Mouse (Mus musculus) gastrocnemius, postnatal 25 days (tissue): ENCODE data around the gene Grik5. TPM values are rescaled to one million over a fixed set of nuclear protein-coding genes. Genes with fewer than 3 reads are reported as not detected.

Experiments
- DNase-seq: peaks from one replicate; pipeline ENCODE4 v3.0.0; 2022
- microRNA-seq, 2 experiments: library from miRNA; unstranded; fragments of <30 nt; microRNA quantifications; one replicate each; pipeline ENCODE4 v1.2.0; 2021; ENCODE audit warnings: borderline replicate concordance in 2 of 2
- total RNA-seq, 2 experiments: library from RNA; stranded (reverse); gene quantifications; 1 replicate in 1 of 2; 2 replicates in 1 of 2; pipeline ENCODE4 v1.2.3; 2021

Grik5 gene
- total RNA-seq, 2 experiments from 2014 or later: 2.3 to 2.7 TPM

DNA sequence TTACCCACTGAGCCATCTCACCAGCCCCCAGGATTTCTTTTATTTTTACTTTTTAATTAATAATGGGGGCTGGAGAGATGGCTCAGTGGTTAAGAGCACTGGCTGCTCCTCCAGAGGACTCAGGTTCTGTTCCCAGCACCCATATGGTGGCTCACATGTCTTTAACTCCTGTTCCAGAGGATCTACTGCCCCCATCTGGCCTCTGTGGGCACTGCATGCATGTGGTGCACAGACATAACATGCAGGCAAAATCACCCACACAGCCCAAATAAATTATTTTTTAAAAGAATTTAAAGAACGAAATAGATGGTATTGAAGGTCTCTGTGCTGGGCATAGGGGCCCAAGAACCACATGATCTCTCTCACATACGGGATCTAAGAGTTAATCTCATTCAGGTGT, 87.8 kb downstream of the Grik5 start:
- no peak for DNase-seq

DNA sequence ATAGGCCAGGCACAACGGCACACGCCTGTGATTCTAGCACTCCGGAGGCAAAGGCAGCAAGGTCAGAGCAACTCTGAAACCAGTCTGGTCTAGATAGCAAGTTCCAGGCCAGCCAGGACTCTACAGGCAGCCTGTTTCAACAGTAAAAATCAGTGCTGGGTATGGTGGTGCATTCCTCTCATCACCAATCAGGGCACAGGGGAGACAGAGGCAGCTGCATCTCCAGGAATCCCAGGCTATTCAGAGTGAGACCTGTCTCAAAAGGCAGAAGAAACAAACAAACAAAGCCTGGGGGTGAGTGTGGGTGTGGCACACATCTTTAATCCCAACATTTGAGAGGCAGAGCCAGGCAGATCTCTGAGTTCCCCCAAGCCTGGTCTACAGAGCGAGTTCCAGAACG, 88.8 kb downstream of the Grik5 start:
- no peak for DNase-seq

DNA sequence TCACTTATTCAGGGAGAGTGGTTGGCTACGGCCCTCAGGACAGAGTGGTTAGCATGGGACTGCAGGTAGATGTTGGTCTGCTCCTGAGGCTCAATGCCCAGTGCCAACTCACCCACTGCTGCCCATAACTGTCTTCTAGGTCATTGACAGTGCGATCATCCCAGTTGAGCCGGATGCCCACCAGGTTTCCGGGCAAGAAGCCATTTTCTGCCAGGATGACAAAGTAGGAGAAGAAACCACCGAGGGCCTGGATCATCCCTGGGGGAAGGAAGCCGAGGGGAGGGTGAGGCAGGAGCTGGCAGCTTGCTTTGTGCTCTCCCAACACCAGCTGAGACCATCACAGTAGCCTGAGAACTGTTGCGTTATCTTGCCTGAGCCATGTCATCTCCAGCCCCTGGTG, 91.7 kb downstream of the Grik5 start:
- no peak for DNase-seq

DNA sequence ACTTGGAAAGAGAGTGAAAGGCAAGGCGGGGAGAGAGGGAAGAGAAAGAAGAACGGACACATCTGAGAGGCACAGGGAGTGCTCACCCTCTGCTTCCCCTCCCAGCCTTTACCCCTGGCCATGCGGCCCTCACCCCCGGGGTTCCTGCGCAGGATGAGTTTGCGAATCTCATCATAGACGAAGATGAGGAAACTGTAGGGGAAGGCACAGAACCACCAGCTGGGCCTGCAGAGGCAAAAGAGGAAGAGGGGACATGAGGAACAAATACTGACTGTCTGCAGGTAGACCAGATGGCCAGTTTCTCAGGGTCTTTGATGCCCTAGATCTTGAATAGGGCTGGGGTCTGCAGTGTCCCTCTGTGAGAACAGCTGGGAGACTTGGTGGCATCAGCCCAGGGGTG, 93.4 kb downstream of the Grik5 start:
- DNase-seq: no peak

DNA sequence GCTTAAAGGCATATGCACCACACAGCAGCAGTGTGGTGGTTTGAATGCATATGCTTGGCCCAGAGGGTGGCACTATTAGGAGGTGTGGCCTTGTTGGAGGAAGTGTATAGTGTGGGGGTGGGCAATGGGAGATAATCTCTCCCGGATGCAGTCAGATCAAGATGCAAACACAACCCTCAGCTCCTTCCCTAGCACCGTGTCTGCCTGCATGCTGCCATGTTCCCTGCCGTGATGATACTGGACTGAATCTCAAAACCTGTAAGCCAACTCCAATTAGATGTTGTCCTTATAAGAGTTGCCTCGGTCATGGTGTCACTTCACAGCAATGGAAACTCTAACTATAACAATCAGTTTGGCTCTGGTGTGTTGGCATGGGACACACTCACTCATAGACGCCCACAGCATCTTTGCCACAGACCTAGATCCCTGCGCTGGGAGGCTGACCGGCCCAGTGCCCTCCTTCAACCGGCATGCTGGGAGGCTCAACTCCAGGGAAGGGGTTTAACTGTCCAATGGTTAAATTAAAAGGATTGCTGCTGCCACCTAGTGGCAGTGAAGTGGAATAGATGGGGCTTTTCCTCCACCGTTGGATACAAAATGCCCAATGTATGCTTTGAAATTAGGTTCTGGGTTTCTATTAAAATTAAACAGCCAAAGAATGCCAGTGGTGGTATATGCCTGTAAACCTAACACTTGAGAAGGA, 97.1 kb downstream of the Grik5 start:
- no peak for DNase-seq

DNA sequence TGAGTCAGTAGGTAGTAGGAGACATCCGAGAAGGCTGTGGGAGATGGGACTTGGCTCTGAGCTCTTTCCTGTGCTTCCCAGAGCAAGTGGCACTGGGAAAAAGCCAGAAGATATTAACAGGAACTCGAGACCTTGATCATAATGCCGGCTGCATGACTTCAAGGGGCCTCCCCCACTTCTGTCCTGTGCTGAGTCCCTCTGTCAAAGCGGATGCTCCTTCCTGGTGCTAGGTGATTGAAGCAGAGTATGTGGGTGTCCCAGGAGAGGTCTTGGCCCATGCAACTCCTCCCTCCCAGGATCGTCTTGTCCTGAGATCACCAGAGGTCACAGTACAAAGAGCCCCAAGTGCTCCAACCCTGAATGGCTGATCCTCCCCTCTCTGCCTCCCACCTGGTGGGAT, 98.2 kb downstream of the Grik5 start:
- DNase-seq: no peak

DNA sequence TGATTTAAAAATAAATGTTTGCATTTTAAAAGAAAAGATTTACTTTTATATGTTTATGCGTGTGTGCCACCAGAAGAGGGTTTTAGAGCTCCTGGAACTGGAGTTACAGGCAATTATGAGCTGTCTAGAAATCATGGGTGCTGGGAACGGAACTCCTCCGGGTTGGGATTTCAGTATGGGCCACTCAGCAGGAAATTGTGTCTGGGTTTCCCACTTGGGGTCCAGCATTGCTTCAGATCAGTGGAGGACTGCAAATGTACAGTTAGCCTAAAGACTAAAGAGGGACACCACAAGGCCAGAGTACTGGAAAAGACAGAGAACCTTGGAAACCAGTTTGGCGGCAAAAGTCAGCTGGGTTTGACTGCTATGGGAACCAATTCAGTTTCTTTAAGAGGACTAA, 98.9 kb downstream of the Grik5 start:
- DNase-seq: no peak

DNA sequence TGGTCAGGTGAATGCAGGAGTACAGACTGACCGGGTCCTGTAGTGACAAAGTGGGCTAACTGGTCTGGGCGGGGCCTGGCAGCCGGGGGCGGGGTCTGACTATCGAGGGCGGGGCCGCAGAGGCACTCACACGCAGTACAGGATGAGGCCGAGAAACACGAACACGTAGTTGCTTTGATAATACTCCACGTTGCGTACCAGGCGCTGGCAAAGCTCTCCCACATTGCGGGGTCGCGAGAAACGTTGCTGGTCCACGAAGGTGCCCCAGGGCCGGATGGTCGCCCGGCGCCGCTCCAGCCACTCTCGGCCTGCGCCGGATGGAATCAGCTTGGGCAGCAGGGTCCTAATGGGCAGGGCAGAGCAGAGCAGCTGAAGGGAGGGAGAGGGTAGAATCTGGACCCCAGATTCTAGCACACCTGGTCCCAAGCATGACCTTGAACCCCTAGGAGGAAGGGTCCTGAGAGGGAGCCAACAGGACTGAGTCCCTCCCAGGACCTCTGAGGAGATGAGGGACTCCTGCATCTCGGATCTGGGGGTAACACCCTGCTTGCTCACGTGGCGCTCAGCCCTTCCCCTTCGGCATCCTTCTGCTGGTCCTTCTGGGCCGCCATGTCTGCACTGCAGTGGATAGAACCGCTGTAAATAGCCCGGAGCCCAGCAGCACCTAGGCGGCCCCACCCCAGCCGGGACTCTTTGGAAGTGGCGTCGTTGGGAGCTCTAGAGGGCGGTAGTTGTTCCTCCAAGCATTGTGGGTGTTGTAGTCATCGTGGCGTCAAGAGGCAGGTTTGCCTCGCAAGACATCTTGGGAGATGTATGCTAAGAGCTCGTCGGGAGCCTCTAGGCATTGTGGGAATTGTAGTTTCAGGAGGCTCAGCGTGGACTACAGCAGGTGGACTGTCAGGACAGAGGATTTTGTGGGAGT, 99.9 kb downstream of the Grik5 start, which contains the start of gene Rabac1:
Gene Rabac1, minus strand, starts transcription at position 783 of the 922 bp plus-strand sequence.
- DNase-seq: peak; percentile 93

DNA sequence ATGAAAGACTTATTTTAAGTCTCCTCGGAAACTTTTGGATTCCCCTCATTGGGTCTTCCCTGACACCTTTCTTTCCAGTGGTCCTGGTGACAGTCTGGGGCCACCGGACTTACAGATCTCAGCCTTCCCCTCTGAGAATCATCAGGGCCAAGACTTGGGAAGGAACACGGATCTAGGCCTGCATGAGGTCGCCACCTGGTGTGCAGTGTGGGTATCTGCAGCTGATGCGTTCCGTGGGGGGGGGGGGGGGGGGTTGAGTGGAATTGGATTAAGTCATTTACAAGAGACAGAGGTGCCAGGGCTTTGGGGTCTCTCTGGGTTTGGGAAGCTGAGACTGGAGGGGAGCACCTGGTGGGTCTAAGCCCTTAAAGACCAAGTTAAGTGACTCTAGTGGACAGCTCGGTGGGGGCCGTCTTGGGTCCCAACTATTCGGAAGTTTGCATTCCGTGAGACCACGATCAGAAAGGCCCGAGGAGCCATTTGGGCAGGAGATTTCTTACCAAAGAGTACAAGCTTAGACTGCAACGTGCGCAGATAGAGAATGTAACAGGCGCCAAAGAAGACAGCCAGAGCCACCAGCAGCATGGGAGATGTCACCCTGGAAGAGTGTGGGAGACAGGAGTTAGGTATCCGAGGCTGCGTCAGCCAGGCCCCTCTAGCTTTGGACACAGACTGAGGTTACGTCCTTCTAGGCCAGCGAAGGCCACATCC, 100.7 kb downstream of the Grik5 start:
- no peak for DNase-seq

DNA sequence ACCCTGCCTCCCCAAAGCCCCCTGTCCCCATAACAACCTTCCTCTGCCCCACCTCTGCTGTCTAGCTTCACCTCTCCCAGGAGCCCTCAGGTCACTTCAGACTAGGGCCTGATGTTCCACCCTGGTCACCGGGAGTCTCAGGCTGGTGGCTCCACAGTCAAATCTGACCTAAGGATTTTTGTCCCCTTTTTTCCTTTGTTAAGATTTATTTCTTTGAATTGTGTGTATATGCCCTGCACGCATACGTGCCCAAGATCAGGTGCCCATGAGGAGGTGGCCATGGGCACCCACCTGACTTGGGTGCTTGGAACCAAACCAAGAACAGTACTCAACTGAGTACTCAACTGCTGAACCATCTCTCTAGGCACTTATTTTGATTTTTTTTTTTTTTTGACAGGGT, 101.8 kb downstream of the Grik5 start:
- no peak for DNase-seq

DNA sequence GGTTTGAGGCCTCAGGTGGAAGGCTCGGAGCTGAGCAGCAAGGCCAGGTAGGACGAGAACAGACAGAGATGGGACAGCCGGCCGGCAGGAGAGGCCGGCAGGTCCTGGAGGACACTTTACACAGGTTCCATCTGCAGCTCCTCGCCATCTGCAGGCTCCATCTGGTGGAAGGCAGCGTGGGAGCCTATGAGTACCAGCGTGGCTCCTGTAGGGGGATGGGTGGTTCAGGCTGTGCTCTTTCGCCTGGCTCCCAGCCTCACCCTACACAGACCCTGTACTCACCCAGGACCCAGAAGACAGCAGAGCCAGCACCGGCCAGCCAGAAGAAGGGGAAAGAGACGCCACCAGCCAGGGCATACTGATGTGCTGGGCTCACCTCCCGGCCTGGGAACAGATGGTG, 102.3 kb downstream of the Grik5 start:
- DNase-seq: no peak

DNA sequence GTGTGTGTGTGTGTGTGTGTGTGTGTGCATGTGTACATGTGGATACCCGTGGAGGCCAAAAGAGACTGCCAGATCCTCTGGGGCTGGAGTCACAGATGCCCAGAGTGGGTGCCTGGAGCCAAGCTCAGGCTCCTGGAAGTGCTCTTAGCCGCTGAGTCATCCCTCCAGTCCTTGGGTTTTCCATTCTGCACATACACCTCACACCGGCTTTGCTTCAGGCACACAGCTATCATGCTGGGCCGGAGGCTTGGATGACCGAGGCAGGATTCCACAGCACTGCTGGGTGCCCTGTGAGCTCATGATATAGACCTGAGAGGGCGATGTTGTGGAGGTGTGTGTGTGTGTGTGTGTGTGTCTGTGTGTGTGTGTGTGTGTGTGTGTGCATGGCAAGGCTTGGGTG, 103.7 kb downstream of the Grik5 start:
- no peak for DNase-seq

DNA sequence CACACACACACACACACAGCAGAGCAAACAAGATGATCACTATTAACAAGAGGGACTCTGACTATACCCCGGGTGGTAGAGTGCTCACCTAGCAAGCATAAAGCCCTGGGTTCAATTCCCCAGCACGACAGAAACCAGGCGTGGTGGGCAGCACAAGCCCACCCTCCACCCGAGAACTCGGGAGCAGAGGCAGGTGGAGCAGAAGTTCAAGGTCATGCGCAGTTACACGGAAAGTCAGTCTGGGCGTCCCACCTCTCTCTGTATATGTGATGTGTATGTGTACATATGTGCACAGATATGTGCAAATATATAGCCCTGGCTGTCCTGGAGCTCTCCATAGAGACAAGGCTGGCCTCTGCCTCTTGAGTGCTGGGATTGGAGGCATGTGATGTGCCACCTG, 104.2 kb downstream of the Grik5 start:
- DNase-seq: no peak

DNA sequence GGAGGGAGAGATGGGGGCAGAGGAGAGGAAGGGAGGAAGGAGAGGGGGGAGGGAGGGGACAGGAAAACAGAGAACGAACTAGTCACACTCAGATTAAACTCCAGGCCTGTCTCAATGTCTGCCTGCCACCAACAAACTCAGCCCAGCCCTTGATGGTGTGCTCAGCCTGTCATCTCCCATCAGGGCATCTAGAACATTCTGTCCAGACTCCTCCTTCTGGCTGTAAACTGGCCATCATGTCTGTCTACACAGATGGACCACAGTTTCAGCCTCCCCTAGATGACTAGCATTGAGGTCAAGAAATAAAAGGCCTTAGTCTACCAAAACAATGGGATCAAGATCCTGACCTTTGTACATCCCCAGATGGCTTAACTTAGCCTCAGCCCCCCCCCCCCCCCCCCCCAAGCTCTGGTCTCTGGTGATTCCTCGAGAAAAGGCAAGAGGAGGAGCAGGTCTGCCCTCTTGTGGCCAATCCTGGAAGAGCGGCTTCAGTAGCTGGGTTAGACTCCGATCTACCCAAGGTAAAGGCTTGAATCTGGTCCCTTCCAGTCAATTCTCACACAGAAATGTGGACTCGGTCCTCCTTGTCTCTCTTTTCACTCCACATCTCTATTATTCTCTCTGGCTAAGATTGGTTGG, 107.1 kb downstream of the Grik5 start:
- DNase-seq: peak; percentile 66

DNA sequence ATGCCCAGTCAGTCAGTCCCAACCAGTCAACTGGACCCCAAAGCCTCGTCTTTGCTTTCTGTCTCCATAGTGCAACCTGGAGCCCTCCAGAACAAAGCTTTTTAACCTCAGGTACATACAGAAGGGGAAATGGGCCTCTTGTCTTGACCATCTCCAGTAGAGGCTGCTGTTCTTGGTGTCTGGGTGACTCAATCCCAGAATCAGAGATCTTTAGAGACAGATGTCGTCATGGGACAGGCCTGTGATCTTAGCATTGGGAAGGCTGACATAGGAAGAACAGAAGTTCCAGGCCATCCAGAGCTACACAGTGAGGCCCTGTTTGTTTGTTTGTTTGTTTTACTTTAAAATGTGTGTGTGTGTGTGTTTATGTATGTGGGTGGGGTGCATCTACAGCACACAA, 107.9 kb downstream of the Grik5 start:
- no peak for DNase-seq

Small RNAs within 50 kb of the gene (microRNA-seq; reads per million reads assigned to microRNA genes)
- 0 reads per million in 2 experiments for gene Mir6537
- 0.79 to 2.2 reads per million in 2 experiments for gene Mir7046
- gene Mir7047: 0 reads per million in 2 experiments

Other genes with a start within 250 kb of the Grik5 start
- gene Gm9844, start 210.1 kb downstream of the Grik5 start, total RNA-seq: not detected
- gene Lypd4, start 202.4 kb downstream of the Grik5 start, total RNA-seq: not detected
- gene Dmrtc2, start 202.3 kb downstream of the Grik5 start, total RNA-seq: not detected
- 100 to 1,000 TPM; 300 to 345 TPM for gene Rps19, start 188.0 kb downstream of the Grik5 start, total RNA-seq
- under 1 TPM in 1 of 2 experiments, not detected in 1; 0.24 TPM for gene Cd79a, start 175.0 kb downstream of the Grik5 start, total RNA-seq
- 10 to 100 TPM; 30.9 to 34.2 TPM for gene Arhgef1, start 169.4 kb downstream of the Grik5 start, total RNA-seq
- gene Gm4881, start 127.9 kb downstream of the Grik5 start, total RNA-seq: not detected
- gene Rabac1, start 99.6 kb downstream of the Grik5 start, total RNA-seq: 100 to 1,000 TPM; 191 to 193 TPM
- gene Atp1a3, start 66.4 kb downstream of the Grik5 start, total RNA-seq: under 1 TPM in 1 of 2 experiments, not detected in 1; 0.46 TPM
- 1 to 10 TPM; 6.1 to 6.3 TPM for gene Zfp574, start 221 bp upstream of the Grik5 start, total RNA-seq
- under 1 TPM; 0.08 to 0.21 TPM for gene Pou2f2, start 107.4 kb upstream of the Grik5 start, total RNA-seq
- gene Dedd2, start 148.3 kb upstream of the Grik5 start, total RNA-seq: 1 to 10 TPM; 7.2 to 7.9 TPM
- 1 to 10 TPM; 4.6 to 5.2 TPM for gene Zfp526, start 149.1 kb upstream of the Grik5 start, total RNA-seq
- gene Gsk3a, start 165.5 kb upstream of the Grik5 start, total RNA-seq: 10 to 100 TPM; 59.5 to 66.2 TPM
- 1 to 10 TPM; 5.8 to 7.2 TPM for gene Erf, start 178.4 kb upstream of the Grik5 start, total RNA-seq
- 10 to 100 TPM; 29.0 to 30.4 TPM for gene Cic, start 195.4 kb upstream of the Grik5 start, total RNA-seq
- 1 to 10 TPM; 1.4 to 1.5 TPM for gene Pafah1b3, start 225.6 kb upstream of the Grik5 start, total RNA-seq
- gene Prr19, start 229.1 kb upstream of the Grik5 start, total RNA-seq: not detected
- gene Tmem145, start 233.8 kb upstream of the Grik5 start, total RNA-seq: not detected
- gene Megf8, start 244.8 kb upstream of the Grik5 start, total RNA-seq: 10 to 100 TPM; 15.5 to 18.7 TPM